Mouse (Mus musculus): Measurements from ENCODE around the gene Nfil3.

The Nfil3 gene

DNA sequence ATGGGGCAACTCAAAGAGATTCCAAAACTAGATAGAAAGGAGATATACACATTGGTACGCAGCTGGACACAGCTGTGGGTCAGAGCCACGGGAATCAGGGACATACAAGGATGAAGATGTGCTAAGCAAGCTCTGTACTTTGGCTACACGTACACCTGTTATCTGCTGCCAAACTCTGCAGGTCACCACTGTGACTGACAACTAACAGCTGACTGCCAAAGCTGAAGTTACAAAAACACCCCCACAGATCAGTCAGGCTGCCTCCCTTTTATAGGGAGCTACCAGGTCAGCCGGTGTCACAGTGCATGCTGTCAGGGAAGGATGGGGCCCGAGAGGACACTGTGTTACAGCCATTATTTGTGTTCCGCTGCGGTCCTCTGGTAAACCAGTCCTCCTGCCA, 39.9 kb downstream of the Nfil3 start:
- DNase-seq (ENCODE audit: low read depth, low spot score) = no peak

- no peak for DNase-seq (ENCODE audit: low read depth, low spot score)
Observed at GRCm38 (mm10) chr13:52930582-52930981, 50.3 kb downstream of the Nfil3 start.

- peak; percentile 75 for DNase-seq (ENCODE audit: low read depth, low spot score)
Observed at GRCm38 (mm10) chr13:52929209-52930171, 51.4 kb downstream of the Nfil3 start, which contains the start of gene Auh. Auh (minus strand) TSS chr13:52929681.

GRCm38 (mm10) chr13:52928392-52928791, 52.5 kb downstream of the Nfil3 start:
- DNase-seq (ENCODE audit: low read depth, low spot score) = no peak

- no peak for DNase-seq (ENCODE audit: low read depth, low spot score)
Observed at GRCm38 (mm10) chr13:52924457-52924856, 56.4 kb downstream of the Nfil3 start.

DNA sequence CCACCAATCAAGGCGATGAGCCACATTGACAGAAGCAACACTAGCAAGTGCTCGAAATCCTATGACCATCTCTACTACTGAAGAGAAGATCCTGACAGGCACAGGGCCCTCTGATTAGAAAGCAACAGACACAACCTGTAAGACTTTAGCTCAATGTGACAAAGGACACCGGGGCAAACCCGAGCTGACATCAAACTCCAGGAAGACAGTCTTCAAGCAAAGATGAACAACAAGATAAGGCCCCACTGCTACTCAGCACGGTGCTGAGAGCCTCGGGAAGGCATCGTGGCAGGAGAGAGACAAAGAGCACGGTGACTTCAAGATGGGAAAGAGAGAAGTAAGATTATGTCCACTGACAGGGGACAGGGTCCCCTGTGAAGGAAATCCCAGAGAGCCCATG, 58.9 kb downstream of the Nfil3 start:
- DNase-seq (ENCODE audit: low read depth, low spot score) = no peak

GRCm38 (mm10) chr13:52921065-52921825, 59.6 kb downstream of the Nfil3 start:
- no peak for DNase-seq (ENCODE audit: low read depth, low spot score)

DNA sequence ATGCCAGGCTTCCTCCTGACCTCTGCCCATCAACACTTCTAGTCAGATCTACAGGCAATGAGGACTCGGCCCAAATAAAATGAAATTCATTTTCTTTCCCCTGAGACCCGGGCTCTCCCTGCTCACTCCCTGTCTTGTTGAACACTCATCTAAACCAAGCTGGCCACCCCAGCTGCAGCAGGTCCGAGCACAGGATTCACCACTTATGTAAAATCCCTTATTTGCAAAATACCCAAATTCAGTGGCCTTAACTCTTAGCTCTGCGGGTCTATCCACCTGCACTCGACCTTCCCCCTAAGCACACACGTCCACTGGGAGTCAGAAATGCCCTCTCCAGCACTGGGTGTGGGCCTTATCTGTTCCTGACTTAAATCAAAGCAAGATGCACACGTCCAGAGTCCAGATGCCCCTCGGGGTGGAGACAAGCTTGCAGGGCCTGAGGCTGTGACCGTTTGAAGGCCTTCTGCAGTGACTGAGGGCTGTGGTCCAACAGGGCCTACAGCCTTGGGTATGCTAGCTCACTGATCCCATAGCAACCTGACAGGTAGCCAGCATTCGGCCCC, 61.0 kb downstream of the Nfil3 start:
- DNase-seq (ENCODE audit: low read depth, low spot score) = no peak

- DNase-seq (ENCODE audit: low read depth, low spot score) = no peak
Observed at GRCm38 (mm10) chr13:52918333-52918732, 62.5 kb downstream of the Nfil3 start.
